In genomic region chr17:84188374-84188961, GRCm38 (mm10) we compare ENCODE assay signal across 8 mouse cellular contexts. TPM values are rescaled to one million over a fixed set of nuclear protein-coding genes. Genes with fewer than 3 reads are reported as not detected.
A peak's percentile ranks its signal among the peaks of the same experiment; 100 is the strongest.
DNase-seq lines count a peak whose midpoint lies in the region; ATAC-seq lines count a peak whose summit lies in the region.

No protein-coding gene starts in this region.

- peak; percentile 26 for ATAC-seq in inflammation-experienced regulatory T-cells, adult 6 months
- ATAC-seq in megakaryocyte-erythroid progenitor cell, adult 5-6 weeks (replicated peaks; ENCODE audit: low FRiP score, low TSS enrichment, poor library complexity, severe bottlenecking): peak; percentile 62

- peak; percentile 91 for DNase-seq in ZHBTc4 (ENCODE audit: low read depth, low spot score)
- peak; percentile 95 for DNase-seq in embryo, embryonic 10 days (ENCODE audit: low spot score)
- peak; percentile 86 for DNase-seq in gastrocnemius, postnatal 10 days
- peak; percentile 75 to 79 for DNase-seq in left cerebral cortex, postnatal 14 days (ENCODE audit: low spot score in 2 of 2)
- peak; percentile 61 for DNase-seq in right cerebral cortex, postnatal 14 days
- DNase-seq in urinary bladder, postnatal 36 days (ENCODE audit: low spot score in 2 of 2): peak; percentile 95 to 96

- intact Hi-C loops in left cerebral cortex, postnatal 14 days (cut with DNase I): loop anchor here (5.0 kb wide), 1 partner anchor 76 kb away; no protein-coding TSS in a partner anchor

RNA-seq across cellular contexts. Expression of gene Zfp36l2, which starts 0.7 kb away (rescaled TPM):
- total RNA-seq in gastrocnemius, postnatal 10 days (2021): 10 to 100 TPM; 26.2 to 32.6 TPM
- 10 to 100 TPM; 30.4 to 54.7 (median 42.3) TPM for polyA plus RNA-seq in inflammation-experienced regulatory T-cells, adult 6 months (2017; shearing (Covaris generic))
- total RNA-seq in left cerebral cortex, postnatal 14 days (2021): 10 to 100 TPM; 16.6 to 26.1 TPM
- total RNA-seq in megakaryocyte-erythroid progenitor cell, adult 5-6 weeks (2014; fragmentation: Nextera tagmentation): 136 and 142 TPM in 2 replicates
- 97.7 and 143 TPM in 2 replicates for total RNA-seq in megakaryocyte-erythroid progenitor cell, adult 5-6 weeks (2017)

Comparison
In these comparisons a context has a peak if more than half of its experiments do, and no peak if none do; other contexts are left out.
1. Peak in every context shown above with its lines: DNase-seq and ATAC-seq.